Mouse (Mus musculus) brain, embryonic 14.5 days (tissue): ENCODE data around the gene Ripor1. TPM values are rescaled to one million over a fixed set of nuclear protein-coding genes. Genes with fewer than 3 reads are reported as not detected.

Experiments used
- DNase-seq: peaks from one replicate; pipeline ENCODE4 v3.0.0-alpha.2; 2011; ENCODE audit warnings: low read depth
- CTCF ChIP-seq: fragments of 200-500 bp; IDR thresholded peaks from 2 replicates; pipeline ENCODE4 v1.5.1; 2012; ENCODE audit warnings: inconsistent platforms, mild to moderate bottlenecking, moderate library complexity, borderline replicate concordance; ENCODE audit not compliant: insufficient read depth, insufficient read length; ENCODE audit errors: extremely low read depth
- POLR2A ChIP-seq: fragments of 200-500 bp; IDR thresholded peaks from 2 replicates; pipeline ENCODE4 v1.6.1; 2012; ENCODE audit warnings: mild to moderate bottlenecking, inconsistent platforms, borderline replicate concordance; ENCODE audit not compliant: poor library complexity, insufficient read depth, insufficient read length, severe bottlenecking; ENCODE audit errors: extremely low read depth
- polyA plus RNA-seq: library from polyadenylated mRNA; depleted of rRNA; stranded (reverse); fragments of >200 nt; gene quantifications from 2 replicates; pipeline ENCODE4 v1.2.3, GENCODE M21; 2012

Gene Ripor1
- polyA plus RNA-seq, 1 experiment = 40.3 TPM

DNA sequence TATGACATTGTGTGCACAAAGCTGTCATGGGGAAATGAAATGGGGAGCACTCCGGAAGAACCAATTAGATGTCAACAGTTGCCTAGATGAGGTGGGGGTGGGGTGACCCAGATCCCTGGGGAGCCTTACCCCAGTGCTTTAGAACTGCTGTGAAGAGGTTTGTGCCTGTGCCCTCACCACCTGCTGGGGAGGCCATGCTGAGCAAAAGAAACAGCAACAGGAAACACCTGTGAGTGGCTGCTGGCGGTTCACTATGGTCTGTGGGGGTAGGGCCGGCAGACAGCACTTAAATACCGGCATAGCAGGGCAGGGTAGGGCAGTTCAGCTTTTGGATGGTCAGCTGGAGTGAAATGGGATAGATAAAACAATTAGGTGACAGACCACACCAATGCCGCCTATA is 18.1 kb downstream of the Ripor1 start:
- peak; percentile 7 for DNase-seq
- TF ChIP-seq CTCF (no peak), POLR2A (no peak)

DNA sequence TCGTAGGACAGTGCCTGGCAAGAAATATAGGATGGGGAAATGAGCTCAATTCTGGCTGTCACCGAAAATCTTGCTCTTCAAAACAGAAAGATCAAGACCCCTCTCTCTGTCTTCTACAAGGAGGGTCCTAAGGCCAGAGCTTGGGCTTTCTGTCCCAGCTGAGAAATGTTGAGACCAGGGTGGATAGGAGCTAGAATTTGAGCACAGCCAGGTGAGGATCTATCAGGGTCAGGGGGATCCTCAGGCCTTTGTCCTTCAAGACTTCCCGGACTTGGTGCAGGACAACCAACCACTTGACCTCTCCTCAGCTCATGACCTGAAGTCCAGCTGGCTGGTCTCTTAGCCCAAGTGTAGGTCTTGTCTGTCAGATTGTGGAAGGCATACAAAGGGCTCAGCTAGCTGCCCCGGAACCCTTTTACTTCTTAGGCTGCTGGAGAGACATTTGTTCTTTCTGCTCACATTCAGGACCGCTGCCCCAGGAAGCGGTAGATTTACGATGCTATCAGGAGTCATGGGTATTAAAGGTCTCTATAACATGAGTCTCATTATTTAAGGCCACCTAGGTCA is 18.7 kb downstream of the Ripor1 start:
- TF ChIP-seq POLR2A = no peak
- no peak for TF ChIP-seq CTCF
- DNase-seq = no peak

DNA sequence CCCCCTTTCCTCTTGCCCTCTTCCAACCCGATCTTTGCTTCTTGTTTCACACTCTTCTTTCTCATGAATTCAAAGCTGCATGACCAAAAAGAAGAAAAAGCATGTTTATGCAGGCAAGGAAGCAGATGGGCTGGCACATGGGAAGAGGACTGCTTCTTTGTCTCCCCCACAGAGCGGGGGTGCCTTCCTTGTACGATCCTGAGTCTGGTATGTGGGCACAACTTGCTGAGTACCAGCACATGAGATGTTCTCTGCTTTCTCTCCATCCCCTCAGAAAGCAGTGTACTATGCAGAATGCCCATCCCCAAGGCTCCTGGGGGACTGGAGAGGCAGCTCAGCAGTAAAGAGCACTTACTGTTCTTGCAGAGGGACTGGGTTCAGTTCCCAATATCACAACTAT is 19.3 kb downstream of the Ripor1 start:
- peak; percentile 53 for DNase-seq

DNA sequence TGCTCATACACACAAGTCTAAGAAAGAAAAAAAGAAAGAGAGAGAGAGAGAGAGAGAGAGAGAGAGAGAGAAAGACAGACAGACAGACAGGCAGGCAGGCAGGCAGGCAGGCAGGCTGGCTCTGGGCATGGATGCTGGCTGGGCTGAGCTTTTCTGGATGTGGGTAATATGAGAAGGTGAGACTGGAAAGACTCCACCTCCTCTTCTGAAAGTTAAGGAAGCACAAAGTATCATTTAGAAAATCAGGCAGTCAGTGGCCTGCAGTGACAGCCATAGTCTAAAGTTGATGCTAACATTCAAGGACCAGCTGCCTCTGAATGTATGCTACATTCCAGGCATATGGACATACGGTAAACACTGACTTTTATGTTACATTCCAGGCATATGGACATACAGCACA is 19.8 kb downstream of the Ripor1 start:
- no peak for DNase-seq
- no peak for TF ChIP-seq POLR2A
- TF ChIP-seq CTCF = no peak

More for the DNA sequence above, 19.3 kb downstream of the Ripor1 start:
- TF ChIP-seq CTCF (no peak), POLR2A (no peak)

DNA sequence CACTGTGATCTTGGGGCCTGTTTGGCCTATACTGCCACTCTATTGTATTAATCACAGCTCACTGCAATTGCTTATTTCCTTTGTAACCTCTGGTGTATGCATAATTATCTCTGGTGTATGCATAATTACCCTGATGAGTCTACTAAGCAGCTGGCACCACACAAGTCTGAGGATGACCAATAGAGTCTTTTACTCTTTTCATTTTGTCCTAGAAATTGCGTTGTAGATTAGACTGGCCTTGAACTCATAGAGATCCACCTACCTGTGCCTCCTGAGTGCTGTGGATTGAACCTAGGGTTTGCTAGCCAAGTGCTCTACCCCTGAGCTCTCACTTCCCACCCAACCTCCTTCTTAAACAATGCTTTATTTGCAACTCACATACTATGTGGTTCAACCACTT is 21.0 kb downstream of the Ripor1 start:
- no peak for DNase-seq

DNA sequence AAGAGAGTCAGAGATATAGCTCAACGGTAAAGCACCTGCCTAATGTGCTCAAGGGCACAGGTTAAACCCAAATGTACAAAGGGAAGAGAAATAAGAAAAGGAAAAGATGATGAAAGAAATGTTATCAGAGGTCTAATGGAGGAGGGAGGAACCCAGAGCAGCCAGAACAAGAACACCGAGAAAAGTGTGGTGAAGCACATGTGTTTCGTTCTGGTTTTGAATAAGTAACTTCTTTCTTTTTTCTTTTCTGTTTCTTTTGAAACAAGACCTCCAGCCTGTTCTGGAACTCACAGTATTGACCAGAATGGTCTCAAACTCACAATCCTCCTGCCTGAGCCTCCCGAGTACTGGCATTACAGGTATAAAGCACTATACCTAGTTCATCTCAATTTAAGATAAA is 24.3 kb downstream of the Ripor1 start:
- TF ChIP-seq POLR2A = no peak
- no peak for TF ChIP-seq CTCF
- no peak for DNase-seq

More for the DNA sequence above, 21.0 kb downstream of the Ripor1 start:
- TF ChIP-seq CTCF = no peak
- TF ChIP-seq POLR2A = no peak

DNA sequence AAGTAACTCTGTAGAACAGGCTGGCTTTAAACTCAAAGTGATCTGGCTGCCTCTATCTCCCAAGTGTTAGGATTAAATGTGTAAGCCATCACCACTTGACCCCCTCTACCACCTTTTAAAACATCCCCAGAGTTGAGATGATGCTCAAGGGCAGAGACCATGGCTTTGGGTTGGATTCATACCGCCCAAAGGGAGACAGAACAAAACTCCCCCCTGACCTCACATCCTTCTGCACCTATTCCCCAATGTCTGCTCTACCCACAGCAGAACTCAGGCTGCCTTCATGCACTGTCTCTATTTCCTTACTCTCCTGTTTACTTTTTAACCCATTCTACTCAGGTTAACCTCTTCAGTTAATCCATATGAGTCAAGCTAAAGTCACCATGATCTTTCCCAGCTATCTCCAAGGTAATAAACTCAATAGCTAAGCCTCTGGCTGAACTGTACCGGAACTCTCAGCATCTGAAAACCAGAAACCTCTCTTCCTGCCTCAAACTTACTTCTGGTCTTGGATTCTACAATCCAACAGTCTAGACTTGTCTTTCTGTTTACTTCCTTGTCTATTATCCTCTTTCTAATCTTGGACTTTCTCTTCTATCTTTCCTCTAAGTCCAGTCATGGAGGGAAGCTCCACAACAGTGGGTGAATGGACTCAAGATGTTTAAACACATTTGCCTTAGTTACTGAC is 29.9 kb downstream of the Ripor1 start:
- no peak for DNase-seq
- TF ChIP-seq CTCF (no peak), POLR2A (no peak)

DNA sequence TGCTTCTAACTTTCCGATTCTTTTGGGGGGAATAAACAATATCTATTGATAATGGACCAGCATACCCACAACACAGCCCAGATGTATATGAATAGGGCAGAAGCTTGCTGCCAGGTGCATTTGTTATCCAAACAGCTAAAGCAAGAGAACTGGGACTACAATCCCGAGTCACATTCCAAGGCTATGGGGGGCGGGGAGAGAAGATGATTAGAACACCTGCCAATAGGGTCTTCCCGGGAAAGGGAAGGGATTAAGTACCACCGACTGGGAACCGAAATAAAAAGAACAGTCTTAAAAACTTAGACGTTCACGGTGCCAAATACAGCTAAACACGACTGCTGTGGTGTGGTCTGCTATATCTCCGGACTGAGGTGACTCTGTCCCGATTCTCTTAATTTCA is 30.4 kb downstream of the Ripor1 start:
- TF ChIP-seq POLR2A = no peak
- TF ChIP-seq CTCF = no peak
- no peak for DNase-seq

DNA sequence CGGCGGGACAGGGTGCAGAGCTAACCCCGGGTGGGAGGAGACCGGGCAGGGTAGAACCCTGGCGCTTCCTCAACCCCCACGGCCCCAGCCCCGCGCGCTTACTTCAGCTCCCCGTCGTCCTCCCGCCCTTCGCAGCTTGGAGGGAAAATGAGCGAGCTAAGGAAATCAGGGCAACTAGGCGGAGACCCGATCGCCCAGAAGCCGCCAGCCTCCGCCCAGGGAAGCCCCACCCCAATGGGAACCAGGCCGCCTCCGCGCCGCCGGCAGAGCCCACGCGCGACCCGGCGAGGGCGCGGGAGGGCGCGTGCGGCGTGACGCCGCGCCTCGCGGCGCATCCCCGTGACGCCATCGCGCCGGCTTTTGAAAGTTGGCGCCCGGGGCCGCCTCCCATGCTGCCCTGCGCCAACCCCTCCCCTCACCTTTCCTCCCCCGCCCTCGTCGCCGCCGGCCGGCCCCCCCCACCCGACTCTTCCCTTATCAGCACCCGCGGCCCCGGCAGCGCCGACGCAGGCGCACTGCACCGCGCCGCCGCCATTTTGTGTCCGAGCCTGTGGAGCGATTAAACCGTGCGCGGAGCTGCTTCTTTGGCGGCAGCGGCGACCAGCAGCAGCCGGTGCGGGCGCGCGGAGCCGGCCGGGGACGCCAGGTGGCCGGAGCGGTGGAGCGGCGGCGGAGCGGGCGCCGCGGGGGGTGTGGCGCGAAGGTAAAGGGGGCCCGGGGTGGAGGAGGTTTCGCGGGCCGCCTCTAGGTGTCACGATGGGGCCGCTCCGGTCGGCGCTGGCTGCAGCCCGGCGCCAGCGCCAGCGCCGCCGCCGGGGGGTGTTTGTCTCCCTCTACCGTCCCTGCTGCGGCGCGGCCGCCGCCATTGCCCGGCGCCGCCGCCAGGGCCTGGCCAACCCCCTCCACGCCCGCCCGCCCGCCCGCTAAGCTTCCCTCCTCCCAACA is 31.2 kb downstream of the Ripor1 start, which contains the start of gene Ctcf:
Gene Ctcf (plus strand): TSS at position 551 of the 945 bp plus-strand sequence.
- TF ChIP-seq POLR2A (peak; percentile 70), CTCF (peak; percentile 41)
- peak; percentile 98 for DNase-seq

DNA sequence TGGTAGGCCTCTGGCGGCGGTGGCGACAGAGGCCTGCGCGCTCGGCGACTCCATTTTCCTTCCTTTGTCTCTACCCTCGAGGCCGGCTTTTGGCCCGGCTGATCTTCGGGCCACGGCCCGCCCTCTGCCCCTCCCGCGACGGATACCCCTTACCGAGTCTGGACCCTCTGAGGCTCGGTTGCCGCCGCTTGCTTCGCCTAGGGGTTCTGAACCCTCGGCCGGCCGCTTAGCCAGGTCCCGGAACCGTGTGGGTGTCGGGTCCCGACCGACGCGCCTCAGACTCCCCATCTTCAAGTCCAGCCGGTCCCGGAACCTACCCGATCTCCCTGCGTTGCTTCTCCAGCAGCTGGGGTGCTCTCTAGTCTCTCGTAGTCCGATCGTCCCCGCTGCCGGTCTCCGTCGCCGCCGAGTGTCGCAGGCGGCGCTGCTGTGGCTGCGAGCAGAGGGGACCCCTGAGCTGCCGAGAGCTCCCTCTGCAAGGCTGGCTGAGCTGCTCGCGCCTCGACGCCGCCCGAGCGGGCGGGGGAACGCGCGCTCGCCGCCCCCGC is 32.0 kb downstream of the Ripor1 start, which contains the start of gene Agrp:
Gene Agrp (minus strand): TSS at position 431 of the 548 bp plus-strand sequence.
- peak; percentile 76 for DNase-seq
- peak; percentile 76 for TF ChIP-seq POLR2A
- TF ChIP-seq CTCF = no peak

DNA sequence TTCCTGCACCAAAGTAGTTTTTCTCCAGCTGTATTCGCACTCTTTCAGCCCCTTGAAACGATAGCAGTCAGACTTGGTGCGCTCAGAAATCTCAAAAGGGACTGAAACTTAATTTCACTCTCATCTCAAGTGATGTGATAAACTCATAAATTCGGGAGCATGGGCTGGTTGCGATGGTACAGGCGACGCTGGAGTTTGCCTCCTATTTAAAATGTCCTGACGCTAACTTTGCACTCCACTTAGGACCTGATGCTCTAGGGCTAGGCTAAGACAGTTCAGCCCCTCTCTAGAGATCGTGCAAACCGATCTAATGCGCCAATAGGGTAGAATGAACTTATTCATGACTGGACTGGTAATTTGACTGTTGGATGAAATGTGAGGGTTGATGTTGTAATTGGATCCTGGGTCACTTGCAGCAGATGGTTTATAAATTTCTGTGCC is 32.6 kb downstream of the Ripor1 start:
- DNase-seq = peak; percentile 64
- no peak for TF ChIP-seq POLR2A
- TF ChIP-seq CTCF = no peak
